Mouse (Mus musculus) heart, adult 2 months (tissue): Measurements from ENCODE around the gene Aldh18a1. TPM values are rescaled to one million over a fixed set of nuclear protein-coding genes. Genes with fewer than 3 reads are reported as not detected.
A peak's percentile ranks its signal among the peaks of the same experiment; 100 is the strongest.

Source experiments
- DNase-seq, 2 experiments: peaks; one replicate each; pipeline ENCODE4 v3.0.0; 2021
- H3K27ac ChIP-seq: fragments of 200-600 bp; 2 replicates; pipeline ENCODE4 v1.8.1; 2022
- H3K27me3 ChIP-seq: fragments of 200-500 bp; 2 replicates; pipeline ENCODE4 v1.6.1; 2012; ENCODE audit warnings: mild to moderate bottlenecking, low read length, inconsistent platforms, mixed read lengths; ENCODE audit not compliant: control insufficient read depth, insufficient read depth
- H3K36me3 ChIP-seq: fragments of 200-500 bp; 2 replicates; pipeline ENCODE4 v1.6.1; 2012; ENCODE audit warnings: low read length, inconsistent platforms; ENCODE audit not compliant: control insufficient read depth, insufficient read depth
- H3K4me1 ChIP-seq: fragments of 200-500 bp; 2 replicates; pipeline ENCODE4 v1.6.1; 2011; ENCODE audit warnings: low read length; ENCODE audit not compliant: control insufficient read depth, insufficient read depth
- H3K4me3 ChIP-seq: fragments of 200-600 bp; 2 replicates; pipeline ENCODE4 v1.8.1; 2022
- H3K79me2 ChIP-seq: fragments of 200-500 bp; replicated peaks from 2 replicates; pipeline ENCODE4 v1.6.1; 2012; ENCODE audit warnings: mild to moderate bottlenecking, inconsistent platforms, low read length, moderate library complexity, mixed read lengths; ENCODE audit not compliant: control insufficient read depth, insufficient read depth
- H3K9ac ChIP-seq: fragments of 200-500 bp; 2 replicates; pipeline ENCODE4 v1.6.1; 2012; ENCODE audit warnings: low read depth, mild to moderate bottlenecking, control low read depth, inconsistent platforms, low read length, mixed read lengths
- CTCF ChIP-seq: fragments of 200-600 bp; IDR thresholded peaks from 2 replicates; pipeline ENCODE4 v1.8.1; 2022; ENCODE audit warnings: antibody characterized with exemption, mild to moderate bottlenecking, moderate library complexity
- EP300 ChIP-seq: fragments of 200-500 bp; IDR thresholded peaks from 2 replicates; pipeline ENCODE4 v1.6.1; 2011; ENCODE audit warnings: low read depth, low read length, control low read depth; ENCODE audit not compliant: insufficient read depth
- POLR2A ChIP-seq: fragments of 200-500 bp; IDR thresholded peaks from 2 replicates; pipeline ENCODE4 v1.6.1; 2011; ENCODE audit warnings: mild to moderate bottlenecking, low read depth, low read length, control low read depth; ENCODE audit not compliant: insufficient read depth
- WGBS: fragments of 180-500 bp; shearing (Covaris S2); methylation state at CpG from one replicate; pipeline ENCODE4 v1.1.7; 2018; 5-methylcytosine and 5-hydroxymethylcytosine counted together
- intact Hi-C: fragments of 180-260 bp; cut with DNase I; formaldehyde crosslinking; loops from one replicate; pipeline ENCODE4 v1.15.1; 2025
- polyA plus RNA-seq: library from polyadenylated mRNA; depleted of rRNA; stranded (reverse); fragments of >200 nt; gene quantifications from 2 replicates; pipeline ENCODE4 v1.2.3, GENCODE M21; 2012
- total RNA-seq, 2 experiments: library from RNA; stranded (reverse); gene quantifications; 2 replicates each; pipeline ENCODE4 v1.2.3; 2021

Gene Aldh18a1
- total and polyA plus RNA-seq, 3 experiments: 4.4 to 7.9 (median 7.6) TPM

DNA sequence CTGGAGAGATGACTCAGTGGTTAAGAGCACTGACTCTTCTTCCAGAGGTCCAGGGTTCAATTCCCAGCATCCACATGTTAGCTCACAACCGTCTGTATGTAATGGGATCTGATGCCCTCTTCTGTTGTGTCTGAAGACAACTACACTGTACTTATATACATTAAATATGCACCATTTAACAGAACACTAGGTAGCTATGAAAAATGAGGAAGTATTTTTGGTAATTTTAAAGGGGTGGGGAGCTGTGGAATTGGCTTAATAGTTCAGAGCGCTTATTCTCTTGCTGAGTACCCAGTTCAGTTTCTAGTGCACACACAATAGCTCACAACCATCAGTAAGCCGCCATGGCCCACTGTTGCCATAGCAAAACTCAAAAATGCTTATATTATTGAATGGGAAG is 72.7 kb downstream of the Aldh18a1 start:
- no peaks in the 10 kb centered on the region for H3K36me3 ChIP-seq
- H3K9ac ChIP-seq: no peak overlapping the region
- no peak for TF ChIP-seq POLR2A
- TF ChIP-seq EP300: no peak
- no peak for TF ChIP-seq CTCF
- no peak for DNase-seq
- H3K4me3 ChIP-seq: no peak overlapping the region
- H3K27ac ChIP-seq: no peak overlapping the region
- no peaks in the 10 kb centered on the region for H3K27me3 ChIP-seq
- intact Hi-C loops: no loop called here
- H3K4me1 ChIP-seq: peaks cover 2% of the 10 kb centered on the region
- H3K79me2 ChIP-seq: no peaks in the 10 kb centered on the region
- WGBS: 92% methylated on average over 3 of the region's 3 CpGs

DNA sequence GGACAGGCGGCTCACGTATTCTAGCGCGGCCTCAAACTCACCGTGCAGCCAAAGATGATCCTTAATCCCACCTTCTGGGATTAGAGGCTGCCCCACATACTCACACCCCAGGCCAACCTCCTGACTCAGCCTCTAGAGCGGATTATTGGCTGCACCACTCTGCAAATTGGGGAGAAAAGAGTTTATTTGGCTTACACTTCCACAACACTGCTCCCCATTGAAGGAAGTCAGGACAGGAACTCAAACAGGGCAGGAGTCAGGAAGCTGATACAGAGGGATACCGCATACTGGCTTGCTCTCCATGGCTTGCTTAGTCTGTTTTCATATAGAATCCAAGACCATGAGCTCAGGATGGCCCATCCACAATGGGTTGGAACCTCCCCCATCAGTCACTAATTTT is 73.9 kb downstream of the Aldh18a1 start:
- intact Hi-C loops: no loop called here
- H3K4me3 ChIP-seq: no peak overlapping the region
- DNase-seq: no peak
- H3K9ac ChIP-seq: no peak overlapping the region
- no peak for TF ChIP-seq EP300
- TF ChIP-seq POLR2A: no peak
- TF ChIP-seq CTCF: no peak
- no peaks in the 10 kb centered on the region for H3K79me2 ChIP-seq
- H3K4me1 ChIP-seq: peaks cover 7% of the 10 kb centered on the region
- no peaks in the 10 kb centered on the region for H3K27me3 ChIP-seq
- 74% methylated on average over 7 of the region's 7 CpGs for WGBS
- H3K27ac ChIP-seq: no peak overlapping the region
- H3K36me3 ChIP-seq: no peaks in the 10 kb centered on the region; the same call in 1 of the 2 replicates

DNA sequence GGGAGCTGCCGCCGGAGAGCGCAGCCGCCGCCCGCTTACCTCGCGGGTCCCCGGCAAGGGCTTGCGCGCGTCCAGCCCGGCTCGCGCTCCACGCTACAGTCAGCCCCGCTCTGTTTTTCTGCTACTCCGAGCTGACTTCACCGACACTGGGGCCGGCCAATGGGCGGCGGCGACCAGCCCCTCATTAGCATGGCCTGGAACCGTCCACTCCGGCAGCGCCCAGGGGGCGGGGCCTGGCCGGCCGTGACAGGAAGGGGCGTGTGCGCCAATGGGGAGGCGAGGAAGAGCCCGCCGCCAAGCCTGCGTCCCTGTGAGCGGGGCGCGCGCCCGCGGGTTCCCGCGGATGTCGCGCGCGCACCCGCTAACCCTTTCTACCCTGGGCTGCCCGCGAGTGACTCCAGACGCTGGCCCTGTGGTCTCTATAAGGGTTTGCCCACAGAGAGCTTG is 74.6 kb downstream of the Aldh18a1 start, which contains the start of gene Sorbs1:
Gene Sorbs1 (minus strand): TSS at position 148 of the 447 bp plus-strand sequence.
- Histone ChIP-seq H3K27ac (peak within 1 kb of the TSS; percentile 98), H3K36me3 (peaks cover 3% of the 10 kb centered on the region), H3K79me2 (no peaks in the 10 kb centered on the region), H3K27me3 (no peaks in the 10 kb centered on the region), H3K9ac (peak within 1 kb of the TSS; percentile 79), H3K4me1 (peaks cover 9% of the 10 kb centered on the region), H3K4me3 (peak within 1 kb of the TSS; percentile 94)
- under 1% methylated on average over 51 of the region's 51 CpGs for WGBS
- DNase-seq: peak; percentile 97 to 99
- TF ChIP-seq CTCF (peak; percentile 14; the same call in 1 of the 2 replicates), EP300 (0 out of 2 replicates have a peak, but pooled peaks have one; percentile 4), POLR2A (peak; percentile 97)
- intact Hi-C loops: loop anchor here (1.0 to 2.0 kb wide), 5 partner anchors 17 to 119 kb away; no protein-coding TSS in a partner anchor

DNA sequence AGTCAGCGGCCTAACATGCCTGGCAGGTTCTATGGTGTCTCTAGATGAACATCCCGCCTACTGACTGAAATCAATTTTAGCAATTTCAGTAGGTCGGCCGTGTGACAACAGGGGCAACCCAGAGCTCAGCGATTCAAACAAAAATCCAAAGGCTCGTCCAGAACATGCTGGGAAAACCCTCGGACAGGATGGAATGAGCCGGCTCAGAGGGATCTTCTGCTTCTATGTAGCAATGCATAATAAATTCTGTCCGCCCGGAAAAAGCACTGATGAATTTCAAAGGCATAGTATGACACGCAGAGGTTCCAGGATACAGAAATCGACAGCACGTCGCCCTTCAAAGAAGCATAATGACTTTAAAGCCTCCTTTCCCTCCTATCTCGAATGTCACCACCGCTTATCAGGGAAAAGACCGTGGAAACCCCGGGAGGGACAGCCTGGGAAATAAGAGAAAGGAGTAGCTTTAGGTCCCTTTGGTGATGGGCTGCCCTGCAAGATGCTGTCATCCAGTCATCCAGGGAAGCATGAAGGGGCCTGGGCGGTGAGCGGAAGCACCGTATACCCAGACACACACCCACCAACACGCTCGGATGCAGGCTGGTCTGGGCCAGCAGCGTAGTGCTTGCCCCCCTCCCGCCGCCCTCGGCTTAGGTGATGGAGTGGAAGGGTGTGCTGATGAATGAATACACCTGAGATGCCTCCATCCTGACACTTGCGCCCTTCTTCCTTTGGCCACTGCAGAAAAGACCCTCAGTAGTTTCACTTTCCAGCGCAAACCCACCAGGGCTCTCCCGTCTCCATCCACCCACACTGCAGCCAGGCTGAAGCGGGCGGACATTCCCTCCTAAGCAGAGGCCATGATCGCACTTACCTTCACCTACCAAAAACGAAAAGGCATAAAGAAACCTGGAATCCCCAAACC is 75.5 kb downstream of the Aldh18a1 start:
- WGBS: under 1% methylated on average over 34 of the region's 34 CpGs
- Histone ChIP-seq H3K4me3 (peak overlapping the region; percentile 94), H3K27ac (peak overlapping the region; percentile 98), H3K36me3 (peaks cover 3% of the 10 kb centered on the region), H3K27me3 (no peaks in the 10 kb centered on the region), H3K9ac (peak overlapping the region; percentile 79), H3K4me1 (peaks cover 9% of the 10 kb centered on the region), H3K79me2 (no peaks in the 10 kb centered on the region; the same call in 1 of the 2 replicates)
- DNase-seq: peak; percentile 59 to 66
- TF ChIP-seq POLR2A (no peak), CTCF (no peak), EP300 (no peak)
- intact Hi-C loops: loop anchor here (1.0 to 2.0 kb wide), 5 partner anchors 16 to 118 kb away; no protein-coding TSS in a partner anchor

DNA sequence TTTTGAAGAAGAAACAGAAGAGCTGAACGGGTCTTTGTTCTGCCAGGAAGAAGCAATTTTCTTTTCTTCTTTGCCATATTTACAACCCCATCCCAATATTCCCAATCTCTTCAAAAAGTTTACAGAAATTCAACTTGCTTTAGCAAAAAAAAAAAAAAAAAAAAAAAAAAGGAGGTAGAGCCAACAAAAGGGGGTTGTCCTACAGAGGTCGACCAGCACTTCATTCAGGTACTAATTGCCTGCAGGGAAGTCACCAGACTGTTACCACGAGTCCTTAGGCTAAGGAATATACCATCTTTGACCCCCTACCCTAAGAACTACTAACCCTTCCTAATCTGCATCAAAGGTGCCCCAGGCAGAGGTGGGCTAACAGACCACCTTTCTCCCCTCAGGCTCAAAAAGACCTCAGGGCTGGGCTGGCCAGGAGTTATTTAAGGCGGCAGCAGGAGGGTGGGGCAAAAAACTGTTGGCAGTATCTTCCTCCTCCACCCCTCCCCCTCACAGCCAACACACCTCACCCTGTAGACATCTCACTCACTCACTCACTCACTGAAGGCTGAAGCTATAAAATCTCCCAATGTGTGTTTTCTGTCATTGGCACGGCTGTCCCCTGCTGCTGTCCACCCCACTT is 76.5 kb downstream of the Aldh18a1 start:
- 18% methylated on average over 5 of the region's 5 CpGs for WGBS
- DNase-seq: peak; percentile 57 to 70
- no peaks in the 10 kb centered on the region; the same call in 1 of the 2 replicates for H3K79me2 ChIP-seq
- H3K27ac ChIP-seq: peak overlapping the region; percentile 98
- H3K4me1 ChIP-seq: peaks cover 9% of the 10 kb centered on the region
- no peaks in the 10 kb centered on the region for H3K27me3 ChIP-seq
- intact Hi-C loops: loop anchor here (2.0 kb wide), 5 partner anchors 15 to 117 kb away; no protein-coding TSS in a partner anchor
- H3K4me3 ChIP-seq: peak overlapping the region; percentile 94
- peaks cover 5% of the 10 kb centered on the region for H3K36me3 ChIP-seq
- peak overlapping the region; percentile 62 for H3K9ac ChIP-seq
- peak; percentile 76 for TF ChIP-seq POLR2A
- TF ChIP-seq EP300: peak; percentile 79; the same call in 1 of the 2 replicates
- TF ChIP-seq CTCF: no peak
